Mouse (Mus musculus) forebrain, embryonic 10.5 days (tissue): ENCODE measurements at regions not wholly inside any gene's neighbourhood (a gene's known extent, or its start where the extent isn't known, plus 50 kb on each side); places are given as distances from the start of the nearest gene placed in this dataset.

Experiments
- DNase-seq: peaks from one replicate; pipeline ENCODE4 v3.0.0-alpha.2; 2017; ENCODE audit warnings: low spot score; ENCODE audit errors: extremely low spot score
- H3K27ac ChIP-seq: fragments of 300-500 bp; sonication (generic); 2 replicates; pipeline ENCODE4 v1.5.1; 2016; ENCODE audit warnings: mild to moderate bottlenecking
- H3K27me3 ChIP-seq: fragments of 300-500 bp; sonication (generic); 2 replicates; pipeline ENCODE4 v1.6.1; 2016; ENCODE audit warnings: mild to moderate bottlenecking; ENCODE audit not compliant: poor library complexity, severe bottlenecking
- H3K36me3 ChIP-seq: fragments of 300-500 bp; sonication (generic); replicated peaks from 2 replicates; pipeline ENCODE4 v1.6.1; 2016; ENCODE audit warnings: mild to moderate bottlenecking, moderate library complexity
- H3K4me1 ChIP-seq: fragments of 300-500 bp; sonication (generic); 2 replicates; pipeline ENCODE4 v1.6.1; 2016
- H3K4me3 ChIP-seq: fragments of 300-500 bp; sonication (generic); 2 replicates; pipeline ENCODE4 v1.5.1; 2016; ENCODE audit warnings: mild to moderate bottlenecking, moderate library complexity
- H3K9me3 ChIP-seq: fragments of 300-500 bp; sonication (generic); 2 replicates; pipeline ENCODE4 v1.6.1; 2016; ENCODE audit warnings: mild to moderate bottlenecking, moderate library complexity
- WGBS: fragments of 180-500 bp; shearing (Covaris S2); methylation state at CpG from one replicate; pipeline ENCODE4 v1.1.7; 2016; 5-methylcytosine and 5-hydroxymethylcytosine counted together

GRCm38 (mm10) chr11:20882756-20883155, 51.9 kb upstream of the Lgalsl start:
- Histone ChIP-seq H3K36me3 (no peaks in the 10 kb centered on the region), H3K9me3 (no peaks in the 10 kb centered on the region), H3K27ac (no peak overlapping the region), H3K4me1 (peaks cover 3% of the 10 kb centered on the region), H3K4me3 (no peak overlapping the region), H3K27me3 (no peaks in the 10 kb centered on the region)
- DNase-seq: no peak
- WGBS: 64% methylated on average over 1 of the region's 1 CpGs

DNA sequence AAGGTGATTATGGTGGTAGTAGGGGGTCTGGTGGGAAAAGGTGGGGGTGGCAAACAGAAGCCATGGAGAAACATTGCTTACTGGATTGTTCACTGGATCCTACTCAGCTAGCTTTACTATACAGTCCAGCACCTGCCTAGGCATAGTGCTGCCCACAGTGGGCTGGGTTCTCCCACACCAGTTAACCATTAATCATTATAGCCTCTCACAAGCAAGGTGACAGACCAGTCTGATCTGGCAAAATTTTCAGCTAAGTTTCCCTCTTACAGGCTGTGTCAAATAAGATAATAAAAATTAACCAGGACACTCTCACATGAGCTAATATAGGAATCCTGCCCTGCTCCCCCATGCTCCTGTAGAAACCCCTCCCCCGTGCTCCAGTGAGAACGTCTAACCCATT, 53.1 kb upstream of the Lgalsl start:
- no peak overlapping the region for H3K27ac ChIP-seq
- no peaks in the 10 kb centered on the region for H3K36me3 ChIP-seq
- no peaks in the 10 kb centered on the region for H3K27me3 ChIP-seq
- H3K4me3 ChIP-seq: no peak overlapping the region
- H3K4me1 ChIP-seq: peaks cover 3% of the 10 kb centered on the region
- WGBS: 86% methylated on average over 2 of the region's 2 CpGs
- no peak for DNase-seq
- no peaks in the 10 kb centered on the region for H3K9me3 ChIP-seq

DNA sequence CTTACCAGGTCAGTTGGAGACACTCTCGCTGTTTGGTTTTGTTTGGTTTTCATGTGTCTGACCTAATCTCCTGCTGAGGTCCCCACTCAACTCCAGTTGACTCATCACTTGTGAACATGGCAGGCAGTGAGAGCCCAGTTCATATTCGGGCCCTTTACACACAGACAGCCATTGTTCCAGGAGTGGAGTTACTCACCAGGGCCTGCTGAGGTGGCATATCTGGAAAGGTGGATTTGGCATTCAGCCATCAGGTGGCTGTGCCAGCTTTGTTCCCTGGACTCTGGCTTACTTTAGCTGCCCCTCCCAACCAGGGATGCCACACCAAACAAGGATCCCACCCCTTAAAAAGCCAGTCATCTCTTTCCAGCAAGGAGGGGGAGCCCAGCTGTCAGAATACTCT, 56.2 kb upstream of the Lgalsl start:
- H3K9me3 ChIP-seq: no peaks in the 10 kb centered on the region
- no peak overlapping the region for H3K27ac ChIP-seq
- H3K4me1 ChIP-seq: peaks cover 3% of the 10 kb centered on the region
- no peaks in the 10 kb centered on the region for H3K36me3 ChIP-seq
- WGBS: 89% methylated on average over 2 of the region's 2 CpGs
- no peak overlapping the region for H3K4me3 ChIP-seq
- DNase-seq: no peak
- H3K27me3 ChIP-seq: no peaks in the 10 kb centered on the region

- Histone ChIP-seq H3K9me3 (no peaks in the 10 kb centered on the region), H3K4me3 (no peak overlapping the region), H3K36me3 (no peaks in the 10 kb centered on the region), H3K4me1 (no peaks in the 10 kb centered on the region), H3K27ac (no peak overlapping the region), H3K27me3 (no peaks in the 10 kb centered on the region; the same call in 1 of the 2 replicates)
- no peak for DNase-seq
- 74% methylated on average over 3 of the region's 3 CpGs for WGBS
These were observed 59.6 kb upstream of the Lgalsl start for GRCm38 (mm10) chr11:20890479-20890878.

DNA sequence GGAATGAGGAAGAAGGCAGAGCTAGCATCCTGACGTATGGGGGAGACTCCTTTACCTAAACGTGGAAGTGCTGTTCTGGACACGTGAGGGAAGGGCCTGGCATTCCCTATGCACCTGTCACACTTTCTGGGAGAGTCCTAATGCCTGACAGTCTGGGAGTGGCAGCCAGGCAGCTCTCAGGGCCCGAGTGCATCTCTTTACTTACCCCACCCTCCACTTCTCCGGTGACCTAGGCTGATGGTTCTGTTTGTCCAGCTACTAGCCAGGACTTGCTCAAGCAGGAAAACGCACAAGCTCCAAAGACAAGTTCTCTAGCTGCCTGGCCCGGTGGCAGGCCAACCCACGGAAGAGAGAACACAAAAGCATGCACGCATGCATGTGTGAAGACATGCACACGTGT, 60.9 kb upstream of the Lgalsl start:
- DNase-seq: no peak
- H3K27ac ChIP-seq: no peak overlapping the region
- no peaks in the 10 kb centered on the region for H3K9me3 ChIP-seq
- H3K27me3 ChIP-seq: no peaks in the 10 kb centered on the region; the same call in 1 of the 2 replicates
- H3K4me3 ChIP-seq: no peak overlapping the region
- H3K4me1 ChIP-seq: peaks cover 5% of the 10 kb centered on the region
- 90% methylated on average over 10 of the region's 10 CpGs for WGBS
- H3K36me3 ChIP-seq: no peaks in the 10 kb centered on the region

DNA sequence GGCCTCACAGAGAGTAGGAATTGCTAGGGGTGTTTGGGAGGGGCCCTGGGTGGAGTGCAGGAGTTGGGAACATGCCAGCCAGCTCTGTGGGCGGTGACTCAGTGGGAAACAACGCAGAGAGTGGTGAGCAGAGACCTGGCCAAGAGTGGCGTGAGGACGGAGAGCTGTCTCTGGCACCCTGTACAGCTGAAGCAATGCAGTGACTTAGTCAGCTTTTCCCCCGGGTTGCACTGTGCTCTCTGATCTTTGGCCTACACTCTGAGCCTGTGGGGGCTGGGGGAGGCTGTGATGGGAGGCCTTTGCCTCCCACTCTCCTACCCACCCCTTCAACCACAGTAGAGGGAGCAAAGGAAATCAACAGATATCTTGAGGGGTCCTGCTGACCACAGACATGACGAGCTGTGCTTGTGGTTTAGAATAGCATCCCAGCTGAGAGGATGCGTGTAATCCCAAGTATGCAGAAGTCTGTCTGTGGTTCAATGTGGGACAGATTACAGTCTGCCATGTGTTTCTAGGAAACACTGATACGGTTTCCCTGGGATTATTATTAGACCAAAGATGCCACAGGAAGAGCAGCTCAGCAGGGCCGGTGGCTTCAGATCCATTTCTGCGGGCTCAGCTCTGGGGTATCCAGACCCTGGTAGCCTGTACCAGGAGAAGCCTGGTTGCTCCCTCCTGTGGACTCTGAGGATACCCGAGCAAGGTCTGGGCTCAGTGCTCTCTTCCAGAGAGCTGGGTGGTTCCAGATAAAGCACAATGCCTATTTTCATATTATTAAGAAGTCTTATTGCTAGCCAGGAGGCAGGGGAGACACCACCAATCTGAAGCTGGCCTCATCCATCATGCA, 65.6 kb upstream of the Lgalsl start:
- H3K27ac ChIP-seq: no peak overlapping the region
- WGBS: 78% methylated on average over 11 of the region's 11 CpGs
- peaks cover 5% of the 10 kb centered on the region for H3K4me1 ChIP-seq

GRCm38 (mm10) chr11:20897468-20897867, 66.6 kb upstream of the Lgalsl start:
- Histone ChIP-seq H3K9me3 (no peaks in the 10 kb centered on the region), H3K4me3 (no peak overlapping the region), H3K27ac (peak overlapping the region; percentile 0; the same call in 1 of the 2 replicates), H3K27me3 (no peaks in the 10 kb centered on the region; the same call in 1 of the 2 replicates), H3K36me3 (no peaks in the 10 kb centered on the region), H3K4me1 (peaks cover 12% of the 10 kb centered on the region)
- WGBS: 89% methylated on average over 7 of the region's 7 CpGs
- DNase-seq: no peak

More for the DNA sequence above, 65.6 kb upstream of the Lgalsl start:
- Histone ChIP-seq H3K27me3 (no peaks in the 10 kb centered on the region; the same call in 1 of the 2 replicates), H3K4me3 (no peak overlapping the region), H3K9me3 (no peaks in the 10 kb centered on the region), H3K36me3 (no peaks in the 10 kb centered on the region)
- DNase-seq: no peak

DNA sequence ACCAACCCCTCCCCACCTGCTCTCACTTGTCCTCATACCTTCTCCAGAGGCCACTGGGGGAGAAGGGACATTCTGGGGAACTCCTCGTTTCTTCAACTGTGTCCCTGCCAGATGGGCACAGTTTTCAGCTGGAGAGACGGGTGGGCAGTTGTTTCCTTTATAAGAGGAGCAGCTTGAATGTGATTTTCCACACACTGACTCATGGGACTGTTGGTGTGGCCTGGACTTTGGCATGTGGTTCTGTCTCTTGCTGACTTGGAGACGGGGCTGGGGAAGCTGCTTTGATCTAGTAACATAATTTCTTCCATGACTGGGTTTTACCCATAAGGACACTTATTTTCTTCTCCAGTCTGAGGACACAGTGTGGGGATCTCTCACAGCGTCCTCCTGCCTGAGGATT, 67.7 kb upstream of the Lgalsl start:
- H3K27me3 ChIP-seq: no peaks in the 10 kb centered on the region; the same call in 1 of the 2 replicates
- no peak overlapping the region for H3K4me3 ChIP-seq
- DNase-seq: no peak
- H3K4me1 ChIP-seq: peaks cover 21% of the 10 kb centered on the region
- H3K27ac ChIP-seq: no peak overlapping the region
- no peaks in the 10 kb centered on the region for H3K36me3 ChIP-seq
- WGBS: 77% methylated on average over 4 of the region's 4 CpGs
- H3K9me3 ChIP-seq: no peaks in the 10 kb centered on the region

DNA sequence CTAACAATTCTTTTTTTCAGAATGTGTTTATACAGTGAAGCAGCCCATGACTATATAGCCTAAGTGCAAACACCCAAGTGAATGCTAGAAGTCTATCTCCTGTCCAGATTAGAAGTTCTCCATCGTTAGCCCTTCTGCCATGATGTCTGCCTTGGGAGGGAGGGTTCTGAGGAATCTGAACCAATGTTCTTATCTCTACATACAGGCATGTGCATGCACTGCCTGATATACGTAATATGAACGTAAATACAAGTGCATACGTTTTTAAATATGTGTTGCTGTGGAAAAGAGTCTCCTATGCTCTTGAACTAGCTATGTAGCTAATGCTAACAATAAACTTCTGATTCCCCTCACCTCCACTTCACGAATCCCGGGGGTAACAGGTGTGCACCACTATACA, 68.9 kb upstream of the Lgalsl start:
- no peak overlapping the region for H3K27ac ChIP-seq
- no peaks in the 10 kb centered on the region for H3K9me3 ChIP-seq
- H3K4me1 ChIP-seq: peaks cover 23% of the 10 kb centered on the region
- WGBS: 90% methylated on average over 6 of the region's 6 CpGs
- DNase-seq: no peak
- H3K4me3 ChIP-seq: no peak overlapping the region
- H3K36me3 ChIP-seq: no peaks in the 10 kb centered on the region
- H3K27me3 ChIP-seq: no peaks in the 10 kb centered on the region

GRCm38 (mm10) chr11:20902001-20902400, 71.1 kb upstream of the Lgalsl start:
- Histone ChIP-seq H3K36me3 (no peaks in the 10 kb centered on the region), H3K4me1 (peaks cover 17% of the 10 kb centered on the region), H3K27me3 (no peaks in the 10 kb centered on the region), H3K9me3 (no peaks in the 10 kb centered on the region), H3K4me3 (no peak overlapping the region), H3K27ac (no peak overlapping the region)
- no peak for DNase-seq
- WGBS: 92% methylated on average over 2 of the region's 2 CpGs

- H3K4me1 ChIP-seq: peaks cover 17% of the 10 kb centered on the region
- H3K27me3 ChIP-seq: no peaks in the 10 kb centered on the region
- no peaks in the 10 kb centered on the region for H3K36me3 ChIP-seq
- no peak for DNase-seq
- no peak overlapping the region for H3K4me3 ChIP-seq
- H3K27ac ChIP-seq: no peak overlapping the region
- H3K9me3 ChIP-seq: no peaks in the 10 kb centered on the region
- 65% methylated on average over 8 of the region's 8 CpGs for WGBS
These were observed 72.1 kb upstream of the Lgalsl start for GRCm38 (mm10) chr11:20902910-20903309.

DNA sequence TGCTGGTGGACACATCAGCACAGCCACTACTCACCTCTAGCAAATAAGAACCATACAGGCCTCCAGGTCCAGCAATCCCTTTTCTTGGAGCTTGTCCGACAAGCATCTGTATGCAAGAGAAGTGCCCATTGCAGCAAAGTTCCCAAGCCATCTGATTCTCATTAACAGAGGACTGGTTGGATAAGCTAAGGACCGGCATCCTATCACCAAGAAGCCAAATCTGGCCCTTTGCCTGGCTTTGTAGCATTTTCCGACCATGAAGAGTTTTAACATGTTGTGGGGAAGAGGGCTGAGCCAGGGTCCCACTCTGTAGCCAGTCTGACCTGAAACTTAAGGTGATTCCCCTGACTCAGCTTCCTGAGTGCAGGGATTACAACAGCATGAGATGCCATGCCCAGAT, 77.1 kb upstream of the Lgalsl start:
- WGBS: 62% methylated on average over 3 of the region's 3 CpGs

DNA sequence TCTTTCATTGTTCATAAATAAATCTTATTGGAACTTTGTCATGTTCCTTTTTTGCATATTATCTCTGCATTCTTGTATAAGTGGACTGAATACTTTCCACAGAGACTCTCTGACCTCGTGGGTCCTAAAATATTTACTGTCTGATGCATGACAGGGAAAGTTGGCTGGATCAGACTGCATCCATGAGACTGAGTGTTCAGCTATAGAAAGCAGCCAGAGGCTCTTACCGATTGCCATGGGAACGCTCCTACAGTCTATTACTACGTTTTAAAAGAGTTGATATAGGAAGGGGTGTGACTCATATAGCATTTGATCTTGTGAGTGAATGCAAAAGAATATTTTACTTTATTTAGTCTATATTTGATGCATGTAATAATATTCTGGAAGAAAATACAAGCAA, 77.6 kb upstream of the Lgalsl start:
- H3K27ac ChIP-seq: no peak overlapping the region
- WGBS: 80% methylated on average over 4 of the region's 4 CpGs
- H3K4me3 ChIP-seq: no peak overlapping the region
- H3K36me3 ChIP-seq: no peaks in the 10 kb centered on the region
- no peaks in the 10 kb centered on the region for H3K9me3 ChIP-seq
- no peaks in the 10 kb centered on the region for H3K27me3 ChIP-seq
- peaks cover 4% of the 10 kb centered on the region for H3K4me1 ChIP-seq
- DNase-seq: no peak

More for the DNA sequence above, 77.1 kb upstream of the Lgalsl start:
- H3K4me1 ChIP-seq: peaks cover 7% of the 10 kb centered on the region
- no peaks in the 10 kb centered on the region for H3K27me3 ChIP-seq
- no peaks in the 10 kb centered on the region for H3K9me3 ChIP-seq
- no peak for DNase-seq
- H3K36me3 ChIP-seq: no peaks in the 10 kb centered on the region
- H3K27ac ChIP-seq: no peak overlapping the region
- H3K4me3 ChIP-seq: no peak overlapping the region
